Mouse (Mus musculus) limb, embryonic 10.5 days (tissue): ENCODE measurements at regions not wholly inside any gene's neighbourhood (a gene's known extent, or its start where the extent isn't known, plus 50 kb on each side); places are given as distances from the start of the nearest gene placed in this dataset.

Experiments
- DNase-seq: peaks from one replicate; pipeline ENCODE4 v3.0.0-alpha.2; 2017; ENCODE audit warnings: low spot score
- H3K27ac ChIP-seq: fragments of 300-500 bp; sonication (generic); 2 replicates; pipeline ENCODE4 v1.5.1; 2016; ENCODE audit warnings: mild to moderate bottlenecking
- H3K27me3 ChIP-seq: fragments of 300-500 bp; sonication (generic); 2 replicates; pipeline ENCODE4 v1.6.1; 2016; ENCODE audit warnings: low read depth, mild to moderate bottlenecking; ENCODE audit not compliant: poor library complexity, severe bottlenecking
- H3K36me3 ChIP-seq: fragments of 300-500 bp; sonication (generic); 2 replicates; pipeline ENCODE4 v1.6.1; 2016; ENCODE audit warnings: mild to moderate bottlenecking, moderate library complexity
- H3K4me1 ChIP-seq: fragments of 300-500 bp; sonication (generic); 2 replicates; pipeline ENCODE4 v1.6.1; 2016
- H3K4me3 ChIP-seq: fragments of 300-500 bp; sonication (generic); 2 replicates; pipeline ENCODE4 v1.5.1; 2016; ENCODE audit warnings: mild to moderate bottlenecking, moderate library complexity
- H3K9me3 ChIP-seq: fragments of 300-500 bp; sonication (generic); replicated peaks from 2 replicates; pipeline ENCODE4 v1.6.1; 2016; ENCODE audit warnings: mild to moderate bottlenecking
- WGBS: fragments of 180-500 bp; shearing (Covaris S2); methylation state at CpG from one replicate; pipeline ENCODE4 v1.1.7; 2016; 5-methylcytosine and 5-hydroxymethylcytosine counted together

GRCm38 (mm10) chr2:72753788-72754713 is 226.2 kb downstream of the Sp3 start:
- 80% methylated on average over 16 of the region's 16 CpGs for WGBS
- Histone ChIP-seq H3K4me1 (no peaks in the 10 kb centered on the region), H3K9me3 (no peaks in the 10 kb centered on the region), H3K4me3 (no peak overlapping the region), H3K27ac (no peak overlapping the region), H3K36me3 (no peaks in the 10 kb centered on the region), H3K27me3 (no peaks in the 10 kb centered on the region)
- DNase-seq = no peak

- Histone ChIP-seq H3K4me1 (0 out of 2 replicates have a peak, but pooled peaks cover 4% of the 10 kb centered on the region), H3K9me3 (no peaks in the 10 kb centered on the region), H3K27me3 (no peaks in the 10 kb centered on the region), H3K4me3 (no peak overlapping the region), H3K36me3 (no peaks in the 10 kb centered on the region), H3K27ac (no peak overlapping the region)
- 91% methylated on average over 5 of the region's 5 CpGs for WGBS
- DNase-seq = no peak
Observed at GRCm38 (mm10) chr2:72763454-72763853, 216.8 kb downstream of the Sp3 start.

GRCm38 (mm10) chr2:72769030-72769630 is 211.1 kb downstream of the Sp3 start:
- DNase-seq = no peak
- H3K4me3 ChIP-seq = no peak overlapping the region
- H3K4me1 ChIP-seq = peaks cover 6% of the 10 kb centered on the region; the same call in 1 of the 2 replicates
- no peaks in the 10 kb centered on the region for H3K36me3 ChIP-seq
- 82% methylated on average over 11 of the region's 11 CpGs for whole genome bisulfite sequencing
- H3K27ac ChIP-seq = no peak overlapping the region
- no peaks in the 10 kb centered on the region for H3K9me3 ChIP-seq
- H3K27me3 ChIP-seq = no peaks in the 10 kb centered on the region

- Histone ChIP-seq H3K36me3 (no peaks in the 10 kb centered on the region), H3K4me3 (no peak overlapping the region), H3K4me1 (peaks cover 3% of the 10 kb centered on the region; the same call in 1 of the 2 replicates), H3K9me3 (no peaks in the 10 kb centered on the region), H3K27me3 (no peaks in the 10 kb centered on the region), H3K27ac (no peak overlapping the region)
- 93% methylated on average over 4 of the region's 4 CpGs for WGBS
- no peak for DNase-seq
Observed at GRCm38 (mm10) chr2:72773401-72773800, 206.8 kb downstream of the Sp3 start.

- Histone ChIP-seq H3K9me3 (no peaks in the 10 kb centered on the region), H3K36me3 (no peaks in the 10 kb centered on the region), H3K4me3 (no peak overlapping the region), H3K27ac (no peak overlapping the region), H3K27me3 (no peaks in the 10 kb centered on the region), H3K4me1 (peaks cover 5% of the 10 kb centered on the region)
- 68% methylated on average over 3 of the region's 3 CpGs for WGBS
- no peak for DNase-seq
Observed at GRCm38 (mm10) chr2:72777330-72777729, 202.9 kb downstream of the Sp3 start.

GRCm38 (mm10) chr2:72777806-72778510 is 202.3 kb downstream of the Sp3 start:
- H3K4me1 ChIP-seq = peaks cover 5% of the 10 kb centered on the region
- H3K4me3 ChIP-seq = no peak overlapping the region
- whole genome bisulfite sequencing = 90% methylated on average over 8 of the region's 8 CpGs
- H3K27ac ChIP-seq = no peak overlapping the region
- no peak for DNase-seq
- no peaks in the 10 kb centered on the region for H3K36me3 ChIP-seq
- no peaks in the 10 kb centered on the region for H3K9me3 ChIP-seq
- no peaks in the 10 kb centered on the region for H3K27me3 ChIP-seq

GRCm38 (mm10) chr2:72779268-72780163 is 200.7 kb downstream of the Sp3 start:
- WGBS = 93% methylated on average over 7 of the region's 7 CpGs
- Histone ChIP-seq H3K36me3 (no peaks in the 10 kb centered on the region), H3K4me1 (peaks cover 5% of the 10 kb centered on the region), H3K27ac (peak overlapping the region; percentile 36; the same call in 1 of the 2 replicates), H3K4me3 (no peak overlapping the region), H3K27me3 (no peaks in the 10 kb centered on the region), H3K9me3 (no peaks in the 10 kb centered on the region)
- no peak for DNase-seq

GRCm38 (mm10) chr2:72781369-72782275 is 198.6 kb downstream of the Sp3 start:
- Histone ChIP-seq H3K27me3 (no peaks in the 10 kb centered on the region), H3K4me1 (peaks cover 17% of the 10 kb centered on the region)
- no peak for DNase-seq

GRCm38 (mm10) chr2:72782355-72782754 is 197.9 kb downstream of the Sp3 start:
- H3K9me3 ChIP-seq = no peaks in the 10 kb centered on the region
- DNase-seq = no peak
- H3K4me1 ChIP-seq = peaks cover 17% of the 10 kb centered on the region
- H3K27ac ChIP-seq = no peak overlapping the region
- no peak overlapping the region for H3K4me3 ChIP-seq
- 86% methylated on average over 7 of the region's 7 CpGs for WGBS
- no peaks in the 10 kb centered on the region for H3K36me3 ChIP-seq
- no peaks in the 10 kb centered on the region for H3K27me3 ChIP-seq

More at GRCm38 (mm10) chr2:72781369-72782275, 198.6 kb downstream of the Sp3 start:
- no peak overlapping the region for H3K27ac ChIP-seq
- H3K9me3 ChIP-seq = no peaks in the 10 kb centered on the region
- WGBS = 90% methylated on average over 15 of the region's 15 CpGs
- H3K4me3 ChIP-seq = no peak overlapping the region
- H3K36me3 ChIP-seq = no peaks in the 10 kb centered on the region

GRCm38 (mm10) chr2:72785365-72786043 is 194.7 kb downstream of the Sp3 start:
- no peaks in the 10 kb centered on the region for H3K9me3 ChIP-seq
- H3K27me3 ChIP-seq = no peaks in the 10 kb centered on the region
- DNase-seq = no peak
- 86% methylated on average over 8 of the region's 8 CpGs for WGBS
- peaks cover 16% of the 10 kb centered on the region for H3K4me1 ChIP-seq
- no peak overlapping the region for H3K4me3 ChIP-seq
- peak overlapping the region; percentile 37; the same call in 1 of the 2 replicates for H3K27ac ChIP-seq
- no peaks in the 10 kb centered on the region for H3K36me3 ChIP-seq
